Mouse (Mus musculus) hindlimb bud, embryonic 11.5 days (tissue): ENCODE results near the gene Sdhc.
"Not testable (repeated sequence)": the region's sequence is repeated elsewhere in the genome, so short reads cannot be mapped to it uniquely, and the experiment has no call there.

Experiments used
- DNase-seq: peaks from one replicate; pipeline ENCODE4 v3.0.0-alpha.2; 2012; ENCODE audit warnings: low read depth, low spot score; ENCODE audit errors: extremely low spot score

Gene Sdhc

GRCm38 (mm10) chr1:171113873-171114299, 36.5 kb downstream of the Sdhc start, which contains the start of gene Cfap126:
Cfap126 (plus strand) TSS chr1:171113918.
- DNase-seq, result no peak

GRCm38 (mm10) chr1:171112986-171113385, 37.4 kb downstream of the Sdhc start:
- DNase-seq, result no peak

GRCm38 (mm10) chr1:171111781-171112575, 38.4 kb downstream of the Sdhc start:
- peak; percentile 50 for DNase-seq

- peak; percentile 93 for DNase-seq
Observed at GRCm38 (mm10) chr1:171111020-171111780, 39.2 kb downstream of the Sdhc start.

GRCm38 (mm10) chr1:171110659-171111019, 39.8 kb downstream of the Sdhc start:
- DNase-seq, result no peak

- DNase-seq, result no peak
Observed at GRCm38 (mm10) chr1:171109620-171110019, 40.8 kb downstream of the Sdhc start.

- DNase-seq, result no peak
Observed at GRCm38 (mm10) chr1:171105226-171105625, 45.2 kb downstream of the Sdhc start.

- DNase-seq, result no peak
Observed at GRCm38 (mm10) chr1:171103179-171103840, 47.1 kb downstream of the Sdhc start.

- DNase-seq, result peak; percentile 80
Observed at GRCm38 (mm10) chr1:171102547-171103177, 47.7 kb downstream of the Sdhc start.

- DNase-seq, result peak; percentile 74
Observed at GRCm38 (mm10) chr1:171101733-171102546, 48.5 kb downstream of the Sdhc start.

GRCm38 (mm10) chr1:171101033-171101432, 49.4 kb downstream of the Sdhc start:
- no peak for DNase-seq

GRCm38 (mm10) chr1:171097612-171098011, 52.8 kb downstream of the Sdhc start:
- DNase-seq, result no peak

GRCm38 (mm10) chr1:171097136-171097535, 53.3 kb downstream of the Sdhc start:
- DNase-seq, result no peak

- no peak for DNase-seq
Observed at GRCm38 (mm10) chr1:171096110-171096964, 54.1 kb downstream of the Sdhc start.

- no peak for DNase-seq
Observed at GRCm38 (mm10) chr1:171094424-171094823, 56.0 kb downstream of the Sdhc start.

- DNase-seq, result no peak
Observed at GRCm38 (mm10) chr1:171090761-171091160, 59.6 kb downstream of the Sdhc start.

- DNase-seq, result no peak
Observed at GRCm38 (mm10) chr1:171089891-171090290, 60.5 kb downstream of the Sdhc start.

- not testable (repeated sequence) for DNase-seq
Observed at GRCm38 (mm10) chr1:171088237-171088869, 62.0 kb downstream of the Sdhc start.

- DNase-seq, result no peak
Observed at GRCm38 (mm10) chr1:171085718-171086117, 64.7 kb downstream of the Sdhc start.
